Mouse (Mus musculus): ENCODE results near the gene Gltpd2. TPM values are rescaled to one million over a fixed set of nuclear protein-coding genes. Genes with fewer than 3 reads are reported as not detected.

Gltpd2 gene
- total and polyA plus RNA-seq, 3 experiments = not detected

DNA sequence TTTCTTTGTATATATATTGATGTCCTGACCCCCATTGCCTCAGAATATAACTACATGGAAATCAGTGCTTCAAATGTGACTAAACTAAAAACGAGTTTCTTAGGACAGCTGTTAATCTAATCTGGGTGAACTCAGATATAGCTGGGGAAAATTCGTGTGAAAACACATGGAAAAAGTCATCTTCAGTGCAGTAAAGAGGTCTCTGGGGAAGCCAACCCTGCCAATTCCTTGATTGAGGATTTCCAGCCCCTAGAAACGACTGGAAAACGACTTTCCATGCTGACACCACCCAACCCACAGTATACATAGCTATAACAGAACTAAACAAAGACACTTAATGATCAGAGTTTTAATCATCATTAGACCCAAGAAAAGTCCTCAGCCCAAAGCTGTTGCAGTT is 31.2 kb upstream of the Gltpd2 start:
- intact Hi-C loops (cut with DNase I) = no loop called here

DNA sequence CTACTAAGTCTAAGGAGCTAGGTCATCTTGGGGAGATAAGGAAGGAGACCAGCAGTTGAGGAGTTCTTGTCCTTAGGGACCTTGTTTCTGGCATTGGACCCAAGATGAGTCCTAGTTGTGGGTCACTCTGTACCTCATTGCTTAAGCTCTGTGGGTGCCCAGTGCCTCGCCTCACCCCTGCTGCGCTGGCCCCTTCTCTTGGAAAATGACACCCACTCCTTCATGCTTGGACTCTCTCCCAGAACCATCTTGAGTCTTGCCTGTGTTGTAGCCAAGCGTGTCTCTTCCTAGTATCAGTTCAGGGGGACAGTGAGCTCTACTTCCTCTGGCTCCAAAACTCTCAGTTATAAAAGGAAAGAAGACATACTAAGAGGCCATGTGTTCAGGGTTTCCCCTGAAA is 29.9 kb upstream of the Gltpd2 start:
- H3K36me3 ChIP-seq (ENCODE audit: control insufficient read depth, insufficient read depth, low read length) = no peaks in the 10 kb centered on the region
- H3K27me3 ChIP-seq (ENCODE audit: control insufficient read depth, insufficient read depth, low read length) = no peaks in the 10 kb centered on the region
- peaks cover 1% of the 10 kb centered on the region; the same call in 1 of the 2 replicates for H3K4me1 ChIP-seq (ENCODE audit: control insufficient read depth, insufficient read depth, low read length)
- no peak overlapping the region for H3K9ac ChIP-seq (ENCODE audit: low read depth, low read length)
- H3K27ac ChIP-seq = peak overlapping the region; percentile 1; the same call in 1 of the 2 replicates
- no peak for TF ChIP-seq CTCF (IDR thresholded peaks at IDR 0.05)
- TF ChIP-seq EP300 (IDR thresholded peaks at IDR 0.05; ENCODE audit: insufficient read depth, low read depth, low read length) = 0 out of 2 replicates have a peak, but pooled peaks have one; percentile 26
- peak in 1 of 2 experiments; percentile 23 for DNase-seq
- H3K79me2 ChIP-seq (replicated peaks; ENCODE audit: control insufficient read depth, insufficient read depth, low read length) = no peaks in the 10 kb centered on the region
- H3K4me3 ChIP-seq = no peak overlapping the region
- intact Hi-C loops (cut with DNase I) = no loop called here
- WGBS = 70% methylated on average over 3 of the region's 3 CpGs

More for the DNA sequence above, 31.2 kb upstream of the Gltpd2 start:
- WGBS = 22% methylated on average over 4 of the region's 4 CpGs
- Histone ChIP-seq H3K27me3 (ENCODE audit: control insufficient read depth, insufficient read depth, low read length) (no peaks in the 10 kb centered on the region), H3K36me3 (ENCODE audit: control insufficient read depth, insufficient read depth, low read length) (no peaks in the 10 kb centered on the region), H3K9ac (ENCODE audit: low read depth, low read length) (no peak overlapping the region), H3K79me2 (replicated peaks; ENCODE audit: control insufficient read depth, insufficient read depth, low read length) (no peaks in the 10 kb centered on the region), H3K4me3 (no peak overlapping the region), H3K27ac (no peak overlapping the region), H3K4me1 (ENCODE audit: control insufficient read depth, insufficient read depth, low read length) (peaks cover 2% of the 10 kb centered on the region)
- no peak for TF ChIP-seq CTCF (IDR thresholded peaks at IDR 0.05)
- no peak for TF ChIP-seq POLR2A (IDR thresholded peaks at IDR 0.05; ENCODE audit: insufficient read depth, low read depth, low read length)
- TF ChIP-seq EP300 (IDR thresholded peaks at IDR 0.05; ENCODE audit: insufficient read depth, low read depth, low read length) = no peak
- no peak for DNase-seq

DNA sequence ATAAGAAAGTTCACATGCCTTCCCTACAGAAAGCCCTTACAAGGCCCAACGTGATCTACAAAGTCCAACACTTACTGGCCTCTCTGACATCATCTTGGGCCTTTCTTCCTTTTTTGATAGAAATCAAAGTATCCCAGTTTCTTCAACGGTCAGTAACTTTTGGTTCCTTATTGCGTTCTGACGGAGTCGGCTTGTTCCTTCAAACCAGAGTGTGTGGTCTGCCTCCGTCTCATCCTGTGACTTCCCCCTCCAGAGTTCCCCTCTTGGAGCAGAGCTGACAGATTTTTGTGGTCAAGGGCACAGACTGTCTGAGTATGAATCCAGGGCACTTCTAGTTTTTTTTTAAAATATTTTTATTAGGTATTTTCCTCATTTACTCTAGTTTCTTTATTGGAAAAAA is 29.3 kb upstream of the Gltpd2 start:
- no peak overlapping the region for H3K4me3 ChIP-seq
- no peak for TF ChIP-seq POLR2A (IDR thresholded peaks at IDR 0.05; ENCODE audit: insufficient read depth, low read depth, low read length)
- no peak for TF ChIP-seq CTCF (IDR thresholded peaks at IDR 0.05)
- TF ChIP-seq EP300 (IDR thresholded peaks at IDR 0.05; ENCODE audit: insufficient read depth, low read depth, low read length) = no peak
- 0 out of 2 replicates have a peak overlapping the region, but pooled peaks have one; percentile 1 for H3K27ac ChIP-seq
- H3K79me2 ChIP-seq (replicated peaks; ENCODE audit: control insufficient read depth, insufficient read depth, low read length) = no peaks in the 10 kb centered on the region
- peaks cover 1% of the 10 kb centered on the region; the same call in 1 of the 2 replicates for H3K4me1 ChIP-seq (ENCODE audit: control insufficient read depth, insufficient read depth, low read length)
- WGBS = 68% methylated on average over 6 of the region's 6 CpGs
- no peaks in the 10 kb centered on the region for H3K27me3 ChIP-seq (ENCODE audit: control insufficient read depth, insufficient read depth, low read length)
- peak in 1 of 2 experiments; percentile 34 for DNase-seq
- H3K9ac ChIP-seq (ENCODE audit: low read depth, low read length) = no peak overlapping the region
- H3K36me3 ChIP-seq (ENCODE audit: control insufficient read depth, insufficient read depth, low read length) = no peaks in the 10 kb centered on the region
- intact Hi-C loops (cut with DNase I) = no loop called here

DNA sequence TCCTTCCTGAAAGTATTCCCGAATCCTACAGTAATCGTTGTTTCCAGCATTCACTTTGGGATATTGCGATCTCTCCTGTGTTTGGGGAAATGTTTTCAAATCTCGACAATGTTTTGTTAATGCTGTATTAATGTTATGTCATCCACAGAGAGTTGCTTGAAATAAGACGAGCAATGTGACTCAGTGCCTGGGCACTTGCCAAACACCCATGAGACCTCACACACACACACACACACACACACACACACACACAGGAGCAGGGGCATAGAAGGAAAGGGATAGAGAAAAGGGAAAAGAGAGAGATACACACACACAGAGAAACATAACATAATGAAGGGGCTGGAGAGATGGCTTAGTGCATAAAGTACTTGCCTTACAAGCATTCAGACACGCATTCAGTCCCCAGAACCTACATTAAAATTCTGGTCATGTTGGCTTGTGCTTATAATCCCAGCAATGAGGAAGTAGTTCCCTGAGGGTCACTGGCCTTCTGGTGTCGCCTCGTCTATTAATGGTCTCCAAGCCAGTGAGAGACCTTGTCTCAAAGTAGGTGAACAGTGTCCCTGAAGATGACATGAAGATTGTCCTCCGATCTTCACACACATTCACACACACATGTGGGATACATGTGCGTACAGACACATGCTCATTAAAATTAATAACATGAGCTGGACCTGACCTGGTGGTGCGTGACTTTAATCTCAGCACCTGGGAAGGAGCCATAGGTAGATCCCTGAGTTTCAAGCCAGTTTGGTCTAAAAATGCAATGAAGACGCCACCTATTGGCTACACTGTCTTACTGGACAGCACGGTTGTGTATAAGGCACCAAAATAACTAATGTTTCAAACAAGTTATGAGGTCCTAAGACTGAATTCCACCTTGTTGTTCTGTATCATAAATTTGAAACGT is 19.2 kb upstream of the Gltpd2 start:
- no peaks in the 10 kb centered on the region for H3K27me3 ChIP-seq (ENCODE audit: control insufficient read depth, insufficient read depth, low read length)
- peak in 1 of 2 experiments; percentile 31 for DNase-seq
- H3K4me1 ChIP-seq (ENCODE audit: control insufficient read depth, insufficient read depth, low read length) = no peaks in the 10 kb centered on the region
- no peaks in the 10 kb centered on the region for H3K79me2 ChIP-seq (replicated peaks; ENCODE audit: control insufficient read depth, insufficient read depth, low read length)
- intact Hi-C loops (cut with DNase I) = loop anchor here (1.0 kb wide), 1 partner anchor 48 kb away; no protein-coding TSS in a partner anchor
- H3K36me3 ChIP-seq (ENCODE audit: control insufficient read depth, insufficient read depth, low read length) = no peaks in the 10 kb centered on the region
- no peak overlapping the region for H3K9ac ChIP-seq (ENCODE audit: low read depth, low read length)
- no peak overlapping the region for H3K4me3 ChIP-seq
- 58% methylated on average over 14 of the region's 14 CpGs for WGBS
- no peak overlapping the region for H3K27ac ChIP-seq
- TF ChIP-seq EP300 (IDR thresholded peaks at IDR 0.05; ENCODE audit: insufficient read depth, low read depth, low read length) (no peak), POLR2A (IDR thresholded peaks at IDR 0.05; ENCODE audit: insufficient read depth, low read depth, low read length) (no peak), CTCF (IDR thresholded peaks at IDR 0.05) (peak; percentile 76)

DNA sequence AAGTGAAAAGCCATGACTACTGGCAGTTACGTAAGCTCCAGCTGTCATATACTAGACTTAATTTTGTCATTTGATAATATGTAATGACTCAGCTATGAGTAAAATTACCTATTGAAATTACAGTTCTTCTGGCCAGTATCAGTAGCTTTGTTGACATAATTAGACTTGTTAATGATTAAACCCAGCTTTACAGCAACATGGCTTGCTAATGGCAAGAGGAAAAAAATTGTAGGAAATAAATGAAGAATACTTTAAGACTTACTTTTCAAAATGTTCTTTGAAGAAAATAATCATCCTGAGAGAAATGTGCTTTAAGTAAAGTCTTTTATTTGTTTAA is 18.6 kb upstream of the Gltpd2 start:
- H3K36me3 ChIP-seq (ENCODE audit: control insufficient read depth, insufficient read depth, low read length) = no peaks in the 10 kb centered on the region
- WGBS = 92% methylated on average over 1 of the region's 1 CpGs
- H3K4me3 ChIP-seq = no peak overlapping the region
- no peaks in the 10 kb centered on the region for H3K4me1 ChIP-seq (ENCODE audit: control insufficient read depth, insufficient read depth, low read length)
- H3K9ac ChIP-seq (ENCODE audit: low read depth, low read length) = no peak overlapping the region
- no peak for TF ChIP-seq CTCF (IDR thresholded peaks at IDR 0.05)
- no peak for TF ChIP-seq POLR2A (IDR thresholded peaks at IDR 0.05; ENCODE audit: insufficient read depth, low read depth, low read length)
- no peak for TF ChIP-seq EP300 (IDR thresholded peaks at IDR 0.05; ENCODE audit: insufficient read depth, low read depth, low read length)
- intact Hi-C loops (cut with DNase I) = loop anchor here (1.0 kb wide), 1 partner anchor 48 kb away; no protein-coding TSS in a partner anchor
- no peak overlapping the region for H3K27ac ChIP-seq
- DNase-seq = no peak
- no peaks in the 10 kb centered on the region for H3K27me3 ChIP-seq (ENCODE audit: control insufficient read depth, insufficient read depth, low read length)
- H3K79me2 ChIP-seq (replicated peaks; ENCODE audit: control insufficient read depth, insufficient read depth, low read length) = no peaks in the 10 kb centered on the region

DNA sequence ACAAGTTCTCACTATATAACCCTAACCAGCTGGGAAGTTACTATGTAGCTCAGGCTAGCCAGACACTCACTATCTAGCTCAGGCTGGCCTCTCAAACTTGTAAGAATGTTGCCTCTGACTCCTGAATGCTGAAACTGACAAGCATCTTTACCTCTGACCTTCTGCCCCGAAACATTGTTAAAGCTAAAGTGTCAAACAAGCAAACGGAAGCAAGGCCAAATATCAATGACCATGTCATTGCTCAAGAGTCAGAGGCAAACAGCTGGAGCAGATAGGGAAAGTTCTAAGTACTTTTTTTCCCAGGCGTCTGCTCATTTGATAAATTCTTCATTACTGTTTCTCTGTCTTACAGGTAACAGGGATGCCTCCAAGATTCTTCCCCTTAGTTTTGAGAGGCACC is 17.0 kb upstream of the Gltpd2 start:
- Histone ChIP-seq H3K36me3 (ENCODE audit: control insufficient read depth, insufficient read depth, low read length) (no peaks in the 10 kb centered on the region), H3K9ac (ENCODE audit: low read depth, low read length) (no peak overlapping the region), H3K27ac (no peak overlapping the region), H3K79me2 (replicated peaks; ENCODE audit: control insufficient read depth, insufficient read depth, low read length) (no peaks in the 10 kb centered on the region), H3K4me1 (ENCODE audit: control insufficient read depth, insufficient read depth, low read length) (no peaks in the 10 kb centered on the region), H3K27me3 (ENCODE audit: control insufficient read depth, insufficient read depth, low read length) (no peaks in the 10 kb centered on the region), H3K4me3 (no peak overlapping the region)
- intact Hi-C loops (cut with DNase I) = no loop called here
- no peak for DNase-seq
- 58% methylated on average over 3 of the region's 3 CpGs for WGBS
- TF ChIP-seq EP300 (IDR thresholded peaks at IDR 0.05; ENCODE audit: insufficient read depth, low read depth, low read length) = no peak
- no peak for TF ChIP-seq CTCF (IDR thresholded peaks at IDR 0.05)
- TF ChIP-seq POLR2A (IDR thresholded peaks at IDR 0.05; ENCODE audit: insufficient read depth, low read depth, low read length) = no peak

Data from heart, adult 2 months (tissue).